Mouse (Mus musculus): Measurements from ENCODE around the gene E2f2. TPM values are rescaled to one million over a fixed set of nuclear protein-coding genes. Genes with fewer than 3 reads are reported as not detected.

Gene E2f2
- polyA plus RNA-seq, 1 experiment = 3.5 TPM

DNA sequence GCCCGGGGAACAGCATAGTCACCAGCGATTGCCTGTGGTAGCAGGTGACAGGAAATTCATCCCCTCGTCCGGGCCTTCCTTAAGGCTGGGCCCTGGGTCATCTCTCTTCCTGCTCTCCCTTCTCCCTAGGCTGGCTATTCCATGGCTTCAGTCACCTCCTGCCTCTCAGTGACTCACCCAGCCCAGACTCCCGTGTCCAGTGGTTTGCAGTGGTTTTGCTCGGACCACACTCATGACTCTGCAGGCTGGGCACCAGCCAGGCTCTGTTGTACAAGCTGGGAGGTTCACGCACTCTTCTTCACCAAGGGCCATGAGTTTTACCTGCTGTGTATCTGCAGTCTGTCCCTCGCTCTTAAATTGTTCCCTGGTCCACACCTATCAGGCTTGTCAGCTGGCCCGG is 38.7 kb downstream of the E2f2 start:
- no peak for DNase-seq (ENCODE audit: low read depth)
- TF ChIP-seq CTCF (IDR thresholded peaks at IDR 0.05; ENCODE audit: borderline replicate concordance, extremely low read depth, insufficient read depth, insufficient read length) (no peak), POLR2A (IDR thresholded peaks at IDR 0.05; ENCODE audit: borderline replicate concordance, extremely low read depth, insufficient read depth, insufficient read length, poor library complexity, severe bottlenecking) (no peak)

DNA sequence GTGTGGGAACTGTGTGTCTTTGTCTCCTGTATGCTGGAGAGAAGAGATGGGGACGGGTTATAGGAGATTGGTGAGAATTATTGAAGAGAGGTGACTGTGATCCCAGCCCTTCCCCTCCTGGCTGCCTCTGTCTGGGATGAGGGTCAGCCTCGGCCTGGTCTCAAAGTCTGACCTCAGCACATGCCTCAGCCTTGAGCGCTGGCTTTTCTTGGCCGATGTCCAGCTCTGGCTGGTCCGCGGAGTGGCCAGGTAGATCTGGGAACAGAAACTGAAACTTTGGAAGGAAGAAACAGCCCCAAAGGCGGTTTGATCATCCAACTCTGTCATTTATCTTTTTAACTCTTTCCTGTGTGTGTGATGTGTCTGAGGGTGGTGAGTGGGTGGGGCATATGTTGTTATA is 41.4 kb downstream of the E2f2 start:
- TF ChIP-seq CTCF (IDR thresholded peaks at IDR 0.05; ENCODE audit: borderline replicate concordance, extremely low read depth, insufficient read depth, insufficient read length) (no peak), POLR2A (IDR thresholded peaks at IDR 0.05; ENCODE audit: borderline replicate concordance, extremely low read depth, insufficient read depth, insufficient read length, poor library complexity, severe bottlenecking) (no peak)
- no peak for DNase-seq (ENCODE audit: low read depth)

DNA sequence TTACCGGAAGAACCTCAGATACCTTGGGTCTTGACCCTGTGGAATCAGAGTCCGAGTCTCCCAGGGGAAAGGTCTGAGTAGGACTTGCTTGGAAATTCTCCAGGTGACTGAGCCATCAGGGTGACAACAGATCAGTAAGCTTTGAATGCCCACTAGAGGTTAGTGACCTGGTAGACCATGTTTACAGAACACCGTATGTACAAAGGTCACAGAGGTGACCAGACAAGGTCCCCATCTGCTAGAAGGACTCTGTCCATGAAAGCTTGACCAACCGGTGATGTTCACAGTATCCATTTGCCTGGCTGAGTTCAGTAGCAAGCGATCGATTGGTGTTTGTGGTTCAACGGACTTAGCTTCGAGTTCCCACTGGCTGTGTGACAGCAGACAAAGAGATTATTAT is 42.6 kb downstream of the E2f2 start:
- no peak for DNase-seq (ENCODE audit: low read depth)
- TF ChIP-seq POLR2A (IDR thresholded peaks at IDR 0.05; ENCODE audit: borderline replicate concordance, extremely low read depth, insufficient read depth, insufficient read length, poor library complexity, severe bottlenecking) (no peak), CTCF (IDR thresholded peaks at IDR 0.05; ENCODE audit: borderline replicate concordance, extremely low read depth, insufficient read depth, insufficient read length) (no peak)

DNA sequence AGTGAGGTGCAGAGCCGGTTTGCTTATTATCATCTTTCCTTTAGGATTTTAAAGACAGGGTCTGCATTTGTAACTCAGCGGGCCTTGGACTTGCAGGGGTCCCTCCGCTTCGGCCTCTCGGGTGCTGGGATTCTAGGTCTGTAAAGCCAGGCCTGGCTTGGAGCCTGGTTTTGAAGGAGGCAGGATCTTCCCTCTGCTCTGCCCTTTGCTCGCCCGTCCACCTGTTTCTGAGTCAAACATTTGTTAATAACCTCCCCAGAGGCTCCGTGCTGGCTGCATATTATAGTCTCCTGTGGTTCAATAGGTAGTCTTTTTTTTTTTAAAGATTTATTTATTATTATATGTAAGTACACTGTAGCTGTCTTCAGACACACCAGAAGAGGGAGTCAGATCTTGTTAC is 43.4 kb downstream of the E2f2 start:
- no peak for TF ChIP-seq CTCF (IDR thresholded peaks at IDR 0.05; ENCODE audit: borderline replicate concordance, extremely low read depth, insufficient read depth, insufficient read length)
- TF ChIP-seq POLR2A (IDR thresholded peaks at IDR 0.05; ENCODE audit: borderline replicate concordance, extremely low read depth, insufficient read depth, insufficient read length, poor library complexity, severe bottlenecking) = no peak
- DNase-seq (ENCODE audit: low read depth) = no peak

DNA sequence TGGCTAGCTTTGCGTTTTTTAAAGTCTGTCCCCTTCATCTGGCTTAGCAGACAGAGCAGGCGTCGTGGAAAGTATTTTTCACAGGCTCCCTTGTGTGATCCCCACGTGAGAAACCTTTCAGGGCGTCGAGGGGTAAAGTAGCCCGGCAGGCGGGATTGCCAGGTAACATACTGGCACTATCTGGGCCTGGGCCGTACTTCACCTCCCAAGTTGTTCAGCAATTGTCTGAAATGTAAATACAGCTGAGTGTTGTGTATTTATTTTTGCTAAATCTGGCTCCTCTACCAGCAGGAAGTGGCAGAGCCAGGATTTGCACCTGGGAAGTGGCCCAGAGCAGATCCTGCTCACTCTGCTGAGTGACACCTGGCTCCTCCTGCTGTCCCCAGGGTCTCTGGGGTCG is 44.9 kb downstream of the E2f2 start:
- no peak for TF ChIP-seq CTCF (IDR thresholded peaks at IDR 0.05; ENCODE audit: borderline replicate concordance, extremely low read depth, insufficient read depth, insufficient read length)
- no peak for TF ChIP-seq POLR2A (IDR thresholded peaks at IDR 0.05; ENCODE audit: borderline replicate concordance, extremely low read depth, insufficient read depth, insufficient read length, poor library complexity, severe bottlenecking)

DNA sequence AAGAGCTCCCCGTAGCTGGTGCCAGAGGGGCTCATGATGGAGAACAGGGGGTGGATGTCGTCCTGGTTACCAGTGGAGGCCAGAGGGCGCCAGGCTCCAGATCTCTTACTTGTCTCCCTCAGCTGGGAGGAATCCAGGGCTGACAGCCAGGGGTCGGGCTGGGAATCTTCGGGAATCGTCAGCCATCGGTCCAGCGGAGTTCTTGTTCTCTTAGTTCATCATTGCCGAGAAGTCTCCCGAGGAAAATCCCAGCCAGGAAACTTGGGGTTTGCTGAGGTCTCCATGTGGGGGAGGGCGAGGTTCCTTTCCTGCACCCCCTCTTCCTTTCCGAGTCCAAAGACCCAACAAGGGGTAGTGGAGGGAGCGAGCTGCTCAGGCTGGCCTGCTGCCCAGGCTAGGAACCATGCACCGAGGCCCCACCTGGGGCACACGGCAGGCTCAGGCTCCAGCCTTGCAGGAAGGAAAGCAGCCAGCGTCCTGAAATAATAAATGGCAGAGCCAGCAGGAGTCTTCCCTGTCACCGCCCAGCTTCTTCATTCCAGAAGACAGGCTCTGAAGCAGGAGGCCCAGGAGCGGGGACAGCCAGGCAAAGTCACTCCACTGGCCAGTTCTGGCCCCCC is 46.5 kb downstream of the E2f2 start:
- peak; percentile 70 for DNase-seq (ENCODE audit: low read depth)
- TF ChIP-seq POLR2A (IDR thresholded peaks at IDR 0.05; ENCODE audit: borderline replicate concordance, extremely low read depth, insufficient read depth, insufficient read length, poor library complexity, severe bottlenecking) (no peak), CTCF (IDR thresholded peaks at IDR 0.05; ENCODE audit: borderline replicate concordance, extremely low read depth, insufficient read depth, insufficient read length) (peak; percentile 0; the same call in 1 of the 2 replicates)

More for the DNA sequence above, 44.9 kb downstream of the E2f2 start:
- no peak for DNase-seq (ENCODE audit: low read depth)

DNA sequence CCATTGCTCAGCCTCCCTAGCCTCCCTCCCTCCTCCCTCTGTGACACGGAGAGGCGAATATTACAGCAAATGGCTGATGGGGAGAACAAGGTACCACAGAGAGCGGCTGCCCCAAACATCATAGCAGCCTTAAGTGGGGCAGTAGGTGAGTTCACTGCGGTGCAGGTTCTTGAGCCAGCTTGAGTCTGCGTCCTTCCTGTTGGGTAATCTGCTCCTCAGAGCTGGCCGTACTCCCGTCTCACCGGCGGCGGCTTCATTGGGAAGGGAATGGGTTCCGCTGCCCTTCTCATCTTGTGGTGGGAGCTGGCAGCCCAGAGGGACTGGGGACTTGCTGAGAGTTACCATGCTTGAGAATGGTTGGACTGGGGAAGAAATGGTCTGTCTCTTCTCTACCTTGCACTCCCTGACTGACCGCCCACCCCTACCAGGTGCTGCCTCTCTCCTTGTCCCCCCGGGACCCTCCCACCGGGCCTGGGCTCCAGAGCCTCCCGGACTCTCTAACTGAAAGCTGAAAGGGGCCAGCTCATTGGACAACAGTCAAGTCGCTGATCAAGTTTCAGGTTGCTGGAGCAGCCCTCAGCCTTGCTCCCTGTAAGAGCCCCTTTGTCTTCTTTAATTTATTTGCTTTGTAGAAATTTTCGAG is 48.1 kb downstream of the E2f2 start:
- DNase-seq (ENCODE audit: low read depth) = peak; percentile 48
- TF ChIP-seq POLR2A (IDR thresholded peaks at IDR 0.05; ENCODE audit: borderline replicate concordance, extremely low read depth, insufficient read depth, insufficient read length, poor library complexity, severe bottlenecking) = no peak
- TF ChIP-seq CTCF (IDR thresholded peaks at IDR 0.05; ENCODE audit: borderline replicate concordance, extremely low read depth, insufficient read depth, insufficient read length) = no peak

DNA sequence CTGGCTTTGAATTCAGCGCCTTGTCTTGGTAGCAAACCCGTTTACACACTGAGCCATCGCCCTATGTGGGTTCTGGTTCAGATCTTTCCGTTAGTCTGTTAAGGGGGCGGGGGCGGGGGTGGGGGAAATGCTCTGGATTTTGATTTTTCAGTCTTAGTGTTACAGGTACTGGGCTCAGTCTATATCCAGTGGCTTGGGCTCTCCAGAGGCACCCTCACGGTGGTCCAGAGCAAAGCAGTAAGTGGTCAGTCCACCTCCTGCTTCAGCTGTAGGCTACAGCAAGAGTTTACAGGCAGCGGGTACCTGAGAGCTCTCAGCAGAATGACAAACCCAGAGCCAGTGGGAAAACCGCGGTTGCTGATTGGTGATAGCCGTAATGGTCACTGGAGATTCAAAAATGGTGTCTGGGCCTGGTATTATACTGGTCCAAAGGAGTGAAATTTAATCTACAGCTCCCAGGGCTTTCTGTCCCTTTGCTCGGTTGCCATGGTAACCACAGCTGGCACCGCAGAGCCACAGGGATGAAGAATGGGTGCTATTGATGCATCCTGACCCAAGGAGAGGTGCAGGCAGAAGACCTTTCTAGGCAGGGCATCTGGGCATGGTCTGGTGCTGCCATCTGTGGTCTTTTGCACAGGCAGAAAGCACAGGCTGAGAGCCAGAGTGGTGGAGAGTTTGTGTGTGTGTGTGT is 51.5 kb downstream of the E2f2 start:
- DNase-seq (ENCODE audit: low read depth) = peak; percentile 89
- TF ChIP-seq CTCF (IDR thresholded peaks at IDR 0.05; ENCODE audit: borderline replicate concordance, extremely low read depth, insufficient read depth, insufficient read length) = no peak; the same call in 1 of the 2 replicates
- TF ChIP-seq POLR2A (IDR thresholded peaks at IDR 0.05; ENCODE audit: borderline replicate concordance, extremely low read depth, insufficient read depth, insufficient read length, poor library complexity, severe bottlenecking) = no peak

DNA sequence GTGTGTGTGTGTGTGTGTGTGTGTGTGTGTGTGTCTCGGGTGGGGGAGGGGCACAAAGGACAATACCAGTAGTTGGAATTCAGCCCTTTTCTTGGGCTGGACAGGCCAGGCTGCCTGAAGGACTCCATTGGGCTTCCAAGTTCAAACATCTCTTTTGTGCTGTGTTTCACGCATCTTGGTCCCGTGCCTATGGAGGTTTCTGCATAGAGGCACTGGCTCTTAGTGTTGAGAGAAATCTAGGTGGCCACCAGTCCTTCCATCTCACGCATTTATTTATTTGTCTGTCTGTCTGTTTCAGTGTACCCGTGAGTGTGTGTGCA is 52.0 kb downstream of the E2f2 start:
- no peak for DNase-seq (ENCODE audit: low read depth)
- no peak for TF ChIP-seq CTCF (IDR thresholded peaks at IDR 0.05; ENCODE audit: borderline replicate concordance, extremely low read depth, insufficient read depth, insufficient read length)
- TF ChIP-seq POLR2A (IDR thresholded peaks at IDR 0.05; ENCODE audit: borderline replicate concordance, extremely low read depth, insufficient read depth, insufficient read length, poor library complexity, severe bottlenecking) = no peak

DNA sequence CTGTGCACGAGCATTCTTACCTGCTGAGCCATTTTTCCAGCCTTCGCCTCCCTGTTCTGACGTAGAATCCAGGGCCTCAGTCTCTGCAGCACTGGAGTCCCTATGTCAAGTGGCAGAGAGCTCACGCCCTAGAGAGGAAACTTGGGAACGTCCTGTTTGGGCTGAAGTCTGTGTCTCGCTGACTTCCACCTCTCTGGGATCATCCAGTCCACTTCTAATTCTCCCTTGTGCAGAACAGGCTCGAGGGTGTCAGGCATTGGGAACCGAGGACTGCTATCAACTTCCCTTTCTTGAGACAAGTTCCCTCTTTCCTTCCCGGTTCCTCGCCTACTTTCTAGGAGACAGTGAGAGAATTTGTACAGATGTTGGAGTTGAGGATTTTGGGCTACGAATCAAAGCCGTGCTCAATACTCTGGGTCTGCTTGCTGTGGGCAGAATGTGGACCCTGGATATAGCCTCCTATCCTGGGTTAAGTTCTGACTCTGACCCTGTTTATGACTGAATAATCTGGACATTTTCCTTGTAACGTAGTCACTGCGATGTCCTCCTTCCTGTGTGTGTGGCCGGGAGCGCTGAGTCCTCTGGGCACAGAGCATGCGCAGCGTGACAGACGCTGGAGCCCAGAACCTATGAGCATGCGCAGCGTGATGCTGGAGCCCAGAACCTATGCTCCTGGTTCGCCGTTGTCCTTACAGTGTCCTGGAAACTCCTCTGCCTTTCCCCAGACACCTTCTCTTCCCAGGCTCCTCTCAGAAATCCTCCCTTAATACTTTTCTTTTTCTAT is 52.7 kb downstream of the E2f2 start:
- DNase-seq (ENCODE audit: low read depth) = no peak
- TF ChIP-seq POLR2A (IDR thresholded peaks at IDR 0.05; ENCODE audit: borderline replicate concordance, extremely low read depth, insufficient read depth, insufficient read length, poor library complexity, severe bottlenecking) = no peak
- TF ChIP-seq CTCF (IDR thresholded peaks at IDR 0.05; ENCODE audit: borderline replicate concordance, extremely low read depth, insufficient read depth, insufficient read length) = no peak

DNA sequence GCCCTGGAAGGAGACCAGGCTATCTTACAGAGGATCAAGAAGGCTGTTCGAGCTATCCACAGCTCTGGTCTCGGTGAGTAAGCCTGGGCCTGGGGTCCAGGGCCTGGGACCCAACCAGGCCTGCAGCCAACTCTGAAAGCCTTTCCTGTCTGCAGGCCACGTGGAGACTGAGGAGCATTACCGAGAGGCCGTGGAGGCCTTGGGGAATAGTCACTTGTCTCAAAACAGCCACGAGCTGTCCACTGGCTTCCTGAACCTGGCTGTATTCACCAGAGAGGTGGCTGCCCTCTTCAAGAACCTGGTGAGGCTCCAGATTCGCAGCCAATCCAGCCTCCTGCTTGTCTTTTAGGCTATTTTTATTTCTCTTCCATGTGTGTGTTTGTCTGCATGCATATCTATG is 55.2 kb downstream of the E2f2 start:
- no peak for DNase-seq (ENCODE audit: low read depth)

More for the DNA sequence above, 55.2 kb downstream of the E2f2 start:
- TF ChIP-seq POLR2A (IDR thresholded peaks at IDR 0.05; ENCODE audit: borderline replicate concordance, extremely low read depth, insufficient read depth, insufficient read length, poor library complexity, severe bottlenecking) = no peak
- TF ChIP-seq CTCF (IDR thresholded peaks at IDR 0.05; ENCODE audit: borderline replicate concordance, extremely low read depth, insufficient read depth, insufficient read length) = no peak

Data from brain, embryonic 14.5 days (tissue).